Mouse (Mus musculus) lung, adult 18-20 months (tissue): Measurements from ENCODE around the gene Bhlhb9.
A peak's percentile ranks its signal among the peaks of the same experiment; 100 is the strongest.
"Not testable (repeated sequence)": the region's sequence is repeated elsewhere in the genome, so short reads cannot be mapped to it uniquely, and the experiment has no call there.

ENCODE experiments used
- DNase-seq, 2 experiments: peaks; one replicate each; pipeline ENCODE4 v3.0.0; 2022; ENCODE audit warnings: mixed read lengths in 2 of 2

Bhlhb9 gene

GRCm38 (mm10) chrX:135797212-135797644, at the start of gene Bhlhb9:
TSS of gene Bhlhb9 (plus strand) at chrX:135797594.
- DNase-seq, result peak; percentile 42 to 61

- peak; percentile 54 to 58 for DNase-seq
Measured at GRCm38 (mm10) chrX:135752832-135753231, 44.6 kb upstream of the Bhlhb9 start.

- no peak for DNase-seq
Measured at GRCm38 (mm10) chrX:135761707-135762106, 35.7 kb upstream of the Bhlhb9 start.

GRCm38 (mm10) chrX:135768043-135768548, 29.3 kb upstream of the Bhlhb9 start:
- no peak for DNase-seq

GRCm38 (mm10) chrX:135768565-135768964, 28.8 kb upstream of the Bhlhb9 start:
- DNase-seq, result no peak

GRCm38 (mm10) chrX:135791536-135791935, 5.9 kb upstream of the Bhlhb9 start:
- DNase-seq, result no peak

- DNase-seq, result no peak
Measured at GRCm38 (mm10) chrX:135792326-135792725, 5.1 kb upstream of the Bhlhb9 start.

- peak; percentile 12 to 29 for DNase-seq
Measured at GRCm38 (mm10) chrX:135795591-135796304, 1.6 kb upstream of the Bhlhb9 start.

- DNase-seq, result not testable (repeated sequence)
Measured at GRCm38 (mm10) chrX:135796305-135797211, 836 bp upstream of the Bhlhb9 start.

- no peak for DNase-seq
Measured at GRCm38 (mm10) chrX:135804149-135804548, 6.8 kb downstream of the Bhlhb9 start.

- DNase-seq, result peak in 1 of 2 experiments; percentile 15
Measured at GRCm38 (mm10) chrX:135805780-135806179, 8.4 kb downstream of the Bhlhb9 start.

GRCm38 (mm10) chrX:135835896-135836295, 38.5 kb downstream of the Bhlhb9 start:
- DNase-seq, result not testable (repeated sequence)

GRCm38 (mm10) chrX:135837896-135838295, 40.5 kb downstream of the Bhlhb9 start:
- DNase-seq, result no peak

GRCm38 (mm10) chrX:135838521-135839360, 41.3 kb downstream of the Bhlhb9 start, which contains the start of gene Gprasp2:
TSS of gene Gprasp2 (plus strand) at chrX:135839034.
- not testable (repeated sequence) for DNase-seq

- peak; percentile 9 to 31 for DNase-seq
Measured at GRCm38 (mm10) chrX:135839397-135840391, 42.3 kb downstream of the Bhlhb9 start.

- DNase-seq, result not testable (repeated sequence)
Measured at GRCm38 (mm10) chrX:135866806-135867205, 69.4 kb downstream of the Bhlhb9 start.

GRCm38 (mm10) chrX:135876679-135877078, 79.3 kb downstream of the Bhlhb9 start:
- no peak for DNase-seq

GRCm38 (mm10) chrX:135879626-135880025, 82.2 kb downstream of the Bhlhb9 start:
- no peak for DNase-seq

- peak; percentile 48 to 64 for DNase-seq
Measured at GRCm38 (mm10) chrX:135885411-135886233, 88.2 kb downstream of the Bhlhb9 start.

- peak in 1 of 2 experiments; percentile 10 for DNase-seq
Measured at GRCm38 (mm10) chrX:135886234-135886585, 88.8 kb downstream of the Bhlhb9 start.
